Mouse (Mus musculus) forebrain, embryonic 12.5 days (tissue): ENCODE data around the gene Grk2. TPM values are rescaled to one million over a fixed set of nuclear protein-coding genes. Genes with fewer than 3 reads are reported as not detected.
A peak's percentile ranks its signal among the peaks of the same experiment; 100 is the strongest.
"Not testable (repeated sequence)": the region's sequence is repeated elsewhere in the genome, so short reads cannot be mapped to it uniquely, and the experiment has no call there.

Experiments
- ATAC-seq: fragments of 200-750 bp; cut with Nextera tagmentation; 2 replicates; pipeline ENCODE4 v1.8.0; 2017; ENCODE audit warnings: moderate TSS enrichment; ENCODE audit not compliant: low FRiP score
- H3K27ac ChIP-seq: fragments of 300-500 bp; sonication (generic); 2 replicates; pipeline ENCODE4 v1.5.1; 2016; ENCODE audit warnings: mild to moderate bottlenecking
- H3K27me3 ChIP-seq: fragments of 300-500 bp; sonication (generic); 2 replicates; pipeline ENCODE4 v1.6.1; 2016; ENCODE audit warnings: mild to moderate bottlenecking
- H3K36me3 ChIP-seq: fragments of 300-500 bp; sonication (generic); replicated peaks from 2 replicates; pipeline ENCODE4 v1.6.1; 2016; ENCODE audit warnings: mild to moderate bottlenecking
- H3K4me1 ChIP-seq: fragments of 300-500 bp; sonication (generic); 2 replicates; pipeline ENCODE4 v1.6.1; 2016
- H3K4me2 ChIP-seq: fragments of 300-500 bp; sonication (generic); 2 replicates; pipeline ENCODE4 v1.6.1; 2016; ENCODE audit warnings: mild to moderate bottlenecking, moderate library complexity
- H3K4me3 ChIP-seq: fragments of 300-500 bp; sonication (generic); replicated peaks from 2 replicates; pipeline ENCODE4 v1.5.1; 2016; ENCODE audit warnings: mild to moderate bottlenecking
- H3K9ac ChIP-seq: fragments of 300-500 bp; sonication (generic); 2 replicates; pipeline ENCODE4 v1.6.1; 2016; ENCODE audit warnings: mild to moderate bottlenecking
- H3K9me3 ChIP-seq: fragments of 300-500 bp; sonication (generic); 2 replicates; pipeline ENCODE4 v1.6.1; 2016
- WGBS: fragments of 180-500 bp; shearing (Covaris S2); methylation state at CpG from one replicate; pipeline ENCODE4 v1.1.7; 2016; 5-methylcytosine and 5-hydroxymethylcytosine counted together
- polyA plus RNA-seq: library from polyadenylated mRNA; unstranded; fragments of >200 nt; fragmentation: Nextera tagmentation; extraction: Ambion mirVana; gene quantifications from 2 replicates; pipeline ENCODE4 v1.2.1, GENCODE M21; 2016

Grk2 gene
- polyA plus RNA-seq, 1 experiment from 2014 or later: 19.0 TPM

- WGBS: 56% methylated on average over 8 of the region's 8 CpGs
- no peaks in the 10 kb centered on the region for H3K36me3 ChIP-seq
- H3K9ac ChIP-seq: no peak overlapping the region
- H3K27ac ChIP-seq: no peak overlapping the region
- no peak for ATAC-seq
- no peak overlapping the region for H3K4me2 ChIP-seq
- H3K27me3 ChIP-seq: no peaks in the 10 kb centered on the region
- no peak overlapping the region for H3K4me3 ChIP-seq
- H3K9me3 ChIP-seq: no peaks in the 10 kb centered on the region
- peaks cover 10% of the 10 kb centered on the region for H3K4me1 ChIP-seq
Observed at GRCm38 (mm10) chr19:4261038-4261698, 44.9 kb downstream of the Grk2 start.

- H3K9ac ChIP-seq: peak overlapping the region; percentile 54
- no peaks in the 10 kb centered on the region for H3K27me3 ChIP-seq
- H3K9me3 ChIP-seq: no peaks in the 10 kb centered on the region
- H3K36me3 ChIP-seq: no peaks in the 10 kb centered on the region
- H3K4me1 ChIP-seq: peaks cover 10% of the 10 kb centered on the region
- 18% methylated on average over 12 of the region's 12 CpGs for WGBS
- no peak overlapping the region for H3K27ac ChIP-seq
- H3K4me2 ChIP-seq: peak overlapping the region; percentile 89
- ATAC-seq: no peak
- peak overlapping the region; percentile 61 for H3K4me3 ChIP-seq
Observed at GRCm38 (mm10) chr19:4257897-4258252, 48.1 kb downstream of the Grk2 start.

- Histone ChIP-seq H3K27me3 (no peaks in the 10 kb centered on the region), H3K4me1 (peaks cover 10% of the 10 kb centered on the region), H3K27ac (no peak overlapping the region), H3K4me3 (peak overlapping the region; percentile 61), H3K36me3 (no peaks in the 10 kb centered on the region), H3K9me3 (no peaks in the 10 kb centered on the region), H3K9ac (peak overlapping the region; percentile 73), H3K4me2 (peak overlapping the region; percentile 89)
- WGBS: 1% methylated on average over 41 of the region's 41 CpGs
- ATAC-seq: peak; percentile 93
Observed at GRCm38 (mm10) chr19:4257216-4257896, 48.7 kb downstream of the Grk2 start.

GRCm38 (mm10) chr19:4255583-4256162, 50.3 kb downstream of the Grk2 start:
- Histone ChIP-seq H3K9me3 (no peaks in the 10 kb centered on the region), H3K36me3 (no peaks in the 10 kb centered on the region), H3K4me2 (no peak overlapping the region), H3K27ac (no peak overlapping the region), H3K27me3 (no peaks in the 10 kb centered on the region), H3K4me1 (peaks cover 10% of the 10 kb centered on the region), H3K9ac (no peak overlapping the region), H3K4me3 (no peak overlapping the region)
- no peak for ATAC-seq
- 70% methylated on average over 11 of the region's 11 CpGs for WGBS

GRCm38 (mm10) chr19:4254230-4254629, 51.8 kb downstream of the Grk2 start:
- Histone ChIP-seq H3K36me3 (no peaks in the 10 kb centered on the region), H3K9ac (no peak overlapping the region), H3K27me3 (no peaks in the 10 kb centered on the region), H3K4me1 (peaks cover 10% of the 10 kb centered on the region), H3K27ac (no peak overlapping the region), H3K9me3 (no peaks in the 10 kb centered on the region), H3K4me2 (no peak overlapping the region), H3K4me3 (no peak overlapping the region)
- 88% methylated on average over 7 of the region's 7 CpGs for WGBS
- ATAC-seq: no peak

GRCm38 (mm10) chr19:4248683-4249082, 57.3 kb downstream of the Grk2 start:
- H3K4me1 ChIP-seq, H3K4me2 ChIP-seq, H3K9ac ChIP-seq, H3K4me3 ChIP-seq, H3K36me3 ChIP-seq, H3K27me3 ChIP-seq, ATAC-seq, H3K27ac ChIP-seq, H3K9me3 ChIP-seq: not testable (repeated sequence)
- WGBS: 71% methylated on average over 1 of the region's 1 CpGs

- 62% methylated on average over 1 of the region's 1 CpGs for WGBS
- no peaks in the 10 kb centered on the region for H3K27me3 ChIP-seq
- no peaks in the 10 kb centered on the region for H3K4me1 ChIP-seq
- H3K36me3 ChIP-seq: no peaks in the 10 kb centered on the region
- H3K4me3 ChIP-seq: no peak overlapping the region
- ATAC-seq: no peak
- H3K9me3 ChIP-seq: no peaks in the 10 kb centered on the region
- H3K9ac ChIP-seq: no peak overlapping the region
- no peak overlapping the region for H3K4me2 ChIP-seq
- no peak overlapping the region for H3K27ac ChIP-seq
Observed at GRCm38 (mm10) chr19:4247010-4247409, 59.0 kb downstream of the Grk2 start.

GRCm38 (mm10) chr19:4244775-4245174, 61.2 kb downstream of the Grk2 start:
- Histone ChIP-seq H3K4me2 (no peak overlapping the region), H3K27ac (no peak overlapping the region), H3K4me3 (no peak overlapping the region), H3K4me1 (no peaks in the 10 kb centered on the region), H3K9ac (no peak overlapping the region), H3K9me3 (no peaks in the 10 kb centered on the region), H3K36me3 (no peaks in the 10 kb centered on the region), H3K27me3 (no peaks in the 10 kb centered on the region)
- 80% methylated on average over 6 of the region's 6 CpGs for WGBS
- ATAC-seq: no peak

- no peak overlapping the region for H3K9ac ChIP-seq
- H3K4me2 ChIP-seq: no peak overlapping the region
- H3K27me3 ChIP-seq: no peaks in the 10 kb centered on the region
- no peaks in the 10 kb centered on the region for H3K4me1 ChIP-seq
- H3K9me3 ChIP-seq: no peaks in the 10 kb centered on the region
- WGBS: 65% methylated on average over 3 of the region's 3 CpGs
- H3K4me3 ChIP-seq: no peak overlapping the region
- ATAC-seq: no peak
- no peak overlapping the region for H3K27ac ChIP-seq
- no peaks in the 10 kb centered on the region for H3K36me3 ChIP-seq
Observed at GRCm38 (mm10) chr19:4242416-4242815, 63.6 kb downstream of the Grk2 start.

GRCm38 (mm10) chr19:4240247-4240668, 65.8 kb downstream of the Grk2 start:
- H3K4me1 ChIP-seq: peaks cover 3% of the 10 kb centered on the region; the same call in 1 of the 2 replicates
- H3K4me2 ChIP-seq: no peak overlapping the region
- no peaks in the 10 kb centered on the region for H3K36me3 ChIP-seq
- no peak overlapping the region for H3K9ac ChIP-seq
- H3K27ac ChIP-seq: no peak overlapping the region
- no peaks in the 10 kb centered on the region for H3K27me3 ChIP-seq
- no peak for ATAC-seq
- 79% methylated on average over 8 of the region's 8 CpGs for WGBS
- no peak overlapping the region for H3K4me3 ChIP-seq
- H3K9me3 ChIP-seq: no peaks in the 10 kb centered on the region
